Mouse (Mus musculus) neural tube, embryonic 14.5 days (tissue): ENCODE data around the gene Ebf1. TPM values are rescaled to one million over a fixed set of nuclear protein-coding genes. Genes with fewer than 3 reads are reported as not detected.

Source experiments
- ATAC-seq: fragments of 200-750 bp; cut with Nextera tagmentation; 2 replicates; pipeline ENCODE4 v1.8.0; 2017; ENCODE audit warnings: low read depth, mild to moderate bottlenecking, moderate TSS enrichment, moderate library complexity
- H3K27ac ChIP-seq: fragments of 300-500 bp; sonication (generic); 2 replicates; pipeline ENCODE4 v1.5.1; 2014; ENCODE audit warnings: low read depth, mild to moderate bottlenecking, control low read depth, low read length, moderate library complexity, mixed read lengths
- H3K27me3 ChIP-seq: fragments of 300-500 bp; sonication (generic); 2 replicates; pipeline ENCODE4 v1.6.1; 2014; ENCODE audit warnings: low read length; ENCODE audit not compliant: control insufficient read depth, insufficient read depth
- H3K36me3 ChIP-seq: fragments of 300-500 bp; sonication (generic); 2 replicates; pipeline ENCODE4 v1.6.1; 2014; ENCODE audit warnings: low read length, mixed read lengths; ENCODE audit not compliant: control insufficient read depth, insufficient read depth
- H3K4me1 ChIP-seq: fragments of 300-500 bp; sonication (generic); 2 replicates; pipeline ENCODE4 v1.6.1; 2014; ENCODE audit warnings: low read length; ENCODE audit not compliant: control insufficient read depth, insufficient read depth
- H3K4me2 ChIP-seq: fragments of 300-500 bp; sonication (generic); 2 replicates; pipeline ENCODE4 v1.6.1; 2014; ENCODE audit warnings: mild to moderate bottlenecking, low read depth, low read length, control low read depth
- H3K4me3 ChIP-seq: fragments of 300-500 bp; sonication (generic); 2 replicates; pipeline ENCODE4 v1.5.1; 2014; ENCODE audit warnings: low read depth, low read length, control low read depth, mixed read lengths
- H3K9ac ChIP-seq: fragments of 300-500 bp; sonication (generic); replicated peaks from 2 replicates; pipeline ENCODE4 v1.6.1; 2014; ENCODE audit warnings: low read depth, mild to moderate bottlenecking, control low read depth, low read length, mixed read lengths
- H3K9me3 ChIP-seq: fragments of 300-500 bp; sonication (generic); 2 replicates; pipeline ENCODE4 v1.6.1; 2016; ENCODE audit warnings: low read length; ENCODE audit not compliant: control insufficient read depth
- WGBS: fragments of 180-500 bp; shearing (Covaris S2); extraction: QIAGEN DNeasy Blood & Tissue Kit; methylation state at CpG from one replicate; pipeline ENCODE4 v1.1.7; 2014; 5-methylcytosine and 5-hydroxymethylcytosine counted together
- polyA plus RNA-seq: library from polyadenylated mRNA; unstranded; fragments of >200 nt; fragmentation: Nextera tagmentation; extraction: Ambion mirVana; gene quantifications from 2 replicates; pipeline ENCODE4 v1.2.1, GENCODE M21; 2014

The Ebf1 gene
- polyA plus RNA-seq, 1 experiment from 2014 or later: 226 TPM

DNA sequence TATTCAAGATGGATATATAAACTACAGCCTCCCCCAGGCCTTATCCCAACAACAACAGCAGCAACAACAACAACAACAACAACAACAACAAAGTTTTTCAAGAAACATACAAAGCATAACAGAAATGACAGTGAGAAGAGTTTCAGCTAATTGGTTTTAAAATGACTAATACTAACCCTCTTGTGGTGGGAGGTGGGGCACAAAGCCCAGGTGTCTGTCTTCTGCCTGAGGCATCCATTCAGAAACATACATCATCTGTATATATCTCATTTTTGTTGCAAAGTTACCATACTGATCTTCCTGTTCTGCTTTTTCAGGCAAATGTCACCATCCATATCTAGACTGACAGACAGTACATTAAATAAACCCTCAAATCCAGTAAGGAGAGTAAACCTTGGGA is 282.4 kb downstream of the Ebf1 start:
- H3K9ac ChIP-seq: no peak overlapping the region
- H3K4me2 ChIP-seq: no peak overlapping the region
- no peak for ATAC-seq
- no peaks in the 10 kb centered on the region for H3K27me3 ChIP-seq
- H3K4me1 ChIP-seq: peaks cover 33% of the 10 kb centered on the region
- H3K36me3 ChIP-seq: no peaks in the 10 kb centered on the region
- H3K27ac ChIP-seq: peak overlapping the region; percentile 7; the same call in 1 of the 2 replicates
- H3K4me3 ChIP-seq: no peak overlapping the region
- no peaks in the 10 kb centered on the region for H3K9me3 ChIP-seq

DNA sequence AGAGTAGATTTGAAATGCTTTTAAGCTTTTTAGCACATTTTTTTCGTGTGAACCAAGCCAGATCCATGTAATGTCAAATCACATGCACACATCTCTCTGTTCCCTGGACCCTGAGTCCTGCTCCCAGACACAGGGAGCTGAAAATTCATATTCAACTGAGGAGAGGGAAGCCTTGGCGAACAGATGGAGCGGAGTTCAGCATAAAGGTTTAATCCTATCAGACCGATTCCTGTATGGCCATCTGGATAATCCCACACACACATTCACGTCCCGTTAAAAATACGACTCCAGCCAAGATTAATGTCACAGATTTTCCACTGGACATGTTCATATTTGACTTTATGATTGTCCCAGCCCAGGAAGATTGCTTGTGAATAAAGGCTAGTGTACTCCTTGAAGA is 282.8 kb downstream of the Ebf1 start:
- ATAC-seq: no peak
- H3K4me2 ChIP-seq: no peak overlapping the region
- no peaks in the 10 kb centered on the region for H3K9me3 ChIP-seq
- H3K36me3 ChIP-seq: no peaks in the 10 kb centered on the region
- no peak overlapping the region for H3K9ac ChIP-seq
- no peak overlapping the region for H3K4me3 ChIP-seq
- H3K27me3 ChIP-seq: no peaks in the 10 kb centered on the region
- 30% methylated on average over 7 of the region's 7 CpGs for WGBS
- peak overlapping the region; percentile 7; the same call in 1 of the 2 replicates for H3K27ac ChIP-seq
- H3K4me1 ChIP-seq: peaks cover 33% of the 10 kb centered on the region

DNA sequence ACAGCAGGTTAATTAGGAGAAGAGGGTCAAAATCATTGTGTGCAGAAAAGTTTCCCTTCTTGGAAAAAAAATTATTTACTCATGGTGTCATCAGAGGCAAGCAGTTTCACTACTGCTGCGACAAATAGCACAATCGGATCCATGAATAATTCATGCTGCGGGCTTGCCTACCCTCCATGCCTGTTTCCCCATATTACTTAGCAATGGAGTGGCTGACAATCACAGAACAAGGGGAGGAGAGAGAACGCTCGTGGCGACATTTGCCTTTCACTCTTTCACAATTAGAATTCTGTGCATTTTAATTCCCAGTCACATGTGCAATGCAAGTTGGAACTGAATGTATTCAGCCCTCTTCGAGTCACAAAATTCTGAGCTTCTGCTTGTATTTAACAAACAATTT is 283.4 kb downstream of the Ebf1 start:
- H3K27me3 ChIP-seq: no peaks in the 10 kb centered on the region
- no peaks in the 10 kb centered on the region for H3K9me3 ChIP-seq
- WGBS: 26% methylated on average over 7 of the region's 7 CpGs
- no peaks in the 10 kb centered on the region for H3K36me3 ChIP-seq
- peaks cover 33% of the 10 kb centered on the region for H3K4me1 ChIP-seq
- no peak overlapping the region for H3K9ac ChIP-seq
- no peak overlapping the region for H3K4me3 ChIP-seq
- H3K4me2 ChIP-seq: no peak overlapping the region
- H3K27ac ChIP-seq: peak overlapping the region; percentile 7; the same call in 1 of the 2 replicates
- ATAC-seq: peak; percentile 65; the same call in 1 of the 2 replicates

DNA sequence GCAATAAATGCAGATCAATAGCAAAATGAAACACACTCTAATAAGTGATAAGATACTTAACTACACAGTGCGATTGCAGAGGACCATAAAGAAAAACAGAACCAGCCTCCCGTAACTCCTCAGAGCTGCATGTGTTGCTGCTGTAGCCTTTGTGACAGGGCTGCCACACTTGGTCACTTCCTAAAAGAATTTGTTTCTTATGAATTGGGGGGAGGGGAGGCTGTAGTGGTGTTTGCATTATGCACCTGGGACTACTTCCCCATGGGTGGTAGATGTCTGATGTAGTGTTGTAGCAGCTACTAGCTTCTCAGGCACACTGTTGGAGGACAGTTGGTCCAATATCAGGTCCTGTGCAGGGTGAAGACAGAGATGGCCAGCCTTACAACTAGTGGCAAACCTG is 284.6 kb downstream of the Ebf1 start:
- WGBS: 64% methylated on average over 2 of the region's 2 CpGs
- no peaks in the 10 kb centered on the region for H3K9me3 ChIP-seq
- no peak for ATAC-seq
- no peaks in the 10 kb centered on the region for H3K27me3 ChIP-seq
- H3K27ac ChIP-seq: no peak overlapping the region
- H3K9ac ChIP-seq: no peak overlapping the region
- no peaks in the 10 kb centered on the region for H3K36me3 ChIP-seq
- no peak overlapping the region for H3K4me3 ChIP-seq
- peaks cover 30% of the 10 kb centered on the region for H3K4me1 ChIP-seq
- H3K4me2 ChIP-seq: no peak overlapping the region

DNA sequence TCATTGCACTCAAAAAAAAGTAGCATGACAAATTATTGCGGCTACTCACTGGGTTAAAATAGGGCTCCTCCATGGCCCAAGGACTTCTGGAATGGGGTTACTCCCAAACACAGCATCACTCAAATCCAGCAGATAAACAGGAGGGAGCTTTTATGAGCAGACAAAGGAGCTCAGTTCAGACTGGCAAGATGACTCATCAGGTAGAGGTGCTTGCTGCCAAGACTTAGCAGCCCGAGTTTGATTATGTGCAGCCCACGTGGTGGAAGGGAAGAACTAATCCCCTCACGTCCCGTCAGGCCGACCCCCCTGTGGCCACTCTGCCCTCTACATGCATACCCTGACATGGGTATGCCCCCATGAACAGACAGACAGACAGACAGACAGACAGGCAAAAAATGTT is 285.0 kb downstream of the Ebf1 start:
- H3K36me3 ChIP-seq: no peaks in the 10 kb centered on the region
- peaks cover 30% of the 10 kb centered on the region for H3K4me1 ChIP-seq
- H3K27ac ChIP-seq: no peak overlapping the region
- no peak overlapping the region for H3K4me2 ChIP-seq
- H3K27me3 ChIP-seq: no peaks in the 10 kb centered on the region
- H3K4me3 ChIP-seq: no peak overlapping the region
- no peak overlapping the region for H3K9ac ChIP-seq
- H3K9me3 ChIP-seq: no peaks in the 10 kb centered on the region
- WGBS: 68% methylated on average over 6 of the region's 6 CpGs
- ATAC-seq: no peak

DNA sequence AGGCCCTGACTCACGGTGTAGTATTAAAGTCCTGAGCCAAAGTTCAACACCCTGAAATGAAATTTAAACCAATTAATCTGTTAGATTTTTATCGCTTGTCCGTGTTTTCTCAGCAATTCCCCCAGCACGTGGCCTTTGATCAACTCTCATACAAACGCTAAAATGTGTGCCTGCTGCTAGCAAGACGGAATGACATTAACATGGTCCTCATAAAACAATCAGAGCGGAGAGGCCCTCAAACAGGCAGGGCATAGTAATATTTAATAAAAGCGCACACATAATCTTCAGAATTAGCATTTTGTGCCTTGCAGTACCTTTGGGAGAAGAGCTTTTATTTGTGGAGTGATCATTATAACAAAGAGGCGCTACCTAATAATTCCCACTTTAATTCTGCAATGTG is 287.0 kb downstream of the Ebf1 start:
- Histone ChIP-seq H3K27me3 (no peaks in the 10 kb centered on the region), H3K27ac (peak overlapping the region; percentile 78; the same call in 1 of the 2 replicates), H3K9me3 (no peaks in the 10 kb centered on the region), H3K4me1 (peaks cover 30% of the 10 kb centered on the region), H3K4me3 (no peak overlapping the region), H3K4me2 (no peak overlapping the region), H3K36me3 (no peaks in the 10 kb centered on the region), H3K9ac (no peak overlapping the region)
- peak; percentile 43; the same call in 1 of the 2 replicates for ATAC-seq
- WGBS: 24% methylated on average over 9 of the region's 9 CpGs

DNA sequence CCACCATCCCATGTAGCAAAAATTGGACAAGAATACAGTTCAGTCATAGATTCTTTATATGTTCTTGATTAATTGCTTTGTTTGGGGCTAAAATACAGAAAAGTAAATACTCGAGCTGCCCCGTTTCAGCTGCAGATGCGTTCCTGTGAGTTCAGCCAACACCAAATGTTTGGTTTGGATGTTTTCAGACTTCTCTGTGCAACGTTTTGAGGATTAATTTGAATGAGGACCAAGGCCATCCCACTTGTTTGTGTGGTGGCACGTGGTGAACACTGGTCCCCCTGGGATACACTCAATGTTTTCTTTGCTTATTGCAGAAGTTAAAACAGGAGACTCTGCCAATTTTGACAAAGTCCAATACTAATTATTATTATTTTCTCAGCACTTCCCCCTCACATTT is 289.3 kb downstream of the Ebf1 start:
- Histone ChIP-seq H3K4me1 (peaks cover 16% of the 10 kb centered on the region), H3K36me3 (no peaks in the 10 kb centered on the region), H3K4me2 (no peak overlapping the region), H3K9ac (no peak overlapping the region), H3K9me3 (no peaks in the 10 kb centered on the region), H3K27me3 (no peaks in the 10 kb centered on the region), H3K27ac (no peak overlapping the region), H3K4me3 (no peak overlapping the region)
- no peak for ATAC-seq
- WGBS: 64% methylated on average over 5 of the region's 5 CpGs

DNA sequence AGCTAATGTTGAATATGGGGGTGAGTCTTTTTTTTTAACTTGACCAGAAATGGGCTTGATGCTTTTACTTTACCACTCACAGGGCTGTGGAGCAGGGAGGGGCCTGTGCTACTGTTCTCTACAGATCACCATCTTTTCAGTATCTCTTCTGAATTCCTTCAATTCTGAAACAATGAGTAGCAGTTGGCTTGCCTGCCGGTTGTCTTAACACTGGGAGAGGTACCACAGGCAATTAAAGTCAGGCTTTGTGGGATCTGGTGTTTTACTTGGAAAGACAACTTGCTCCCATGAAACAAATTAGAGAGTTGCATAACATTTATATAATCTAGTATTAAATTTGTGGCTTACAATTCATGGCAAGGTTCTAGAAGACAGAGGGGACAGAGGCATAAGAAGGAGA is 294.6 kb downstream of the Ebf1 start:
- Histone ChIP-seq H3K36me3 (no peaks in the 10 kb centered on the region), H3K9me3 (no peaks in the 10 kb centered on the region), H3K4me2 (no peak overlapping the region), H3K9ac (no peak overlapping the region), H3K27ac (no peak overlapping the region), H3K4me3 (no peak overlapping the region), H3K27me3 (no peaks in the 10 kb centered on the region), H3K4me1 (no peaks in the 10 kb centered on the region)
- 14% methylated on average over 1 of the region's 1 CpGs for WGBS
- ATAC-seq: no peak

DNA sequence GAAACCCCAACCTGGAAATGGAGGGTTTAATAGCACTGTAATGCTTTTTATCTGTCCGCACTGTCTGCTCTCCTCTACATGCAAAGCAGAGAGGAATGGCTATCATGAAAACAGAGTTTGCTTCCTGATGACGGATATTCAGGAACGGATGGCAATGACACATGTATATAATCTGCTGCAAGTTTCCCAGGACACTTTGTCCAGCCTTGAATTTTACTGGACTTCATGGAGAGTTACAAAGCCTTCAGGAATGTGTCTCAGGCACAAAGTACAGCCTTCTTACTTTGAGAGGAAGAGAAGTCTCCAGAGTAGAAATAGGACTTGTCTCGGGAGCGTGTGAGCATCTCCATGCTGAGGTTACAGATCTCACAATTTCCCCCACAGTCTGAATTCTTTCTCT is 296.7 kb downstream of the Ebf1 start:
- no peaks in the 10 kb centered on the region for H3K27me3 ChIP-seq
- no peaks in the 10 kb centered on the region for H3K4me1 ChIP-seq
- no peak overlapping the region for H3K4me2 ChIP-seq
- no peak for ATAC-seq
- H3K4me3 ChIP-seq: no peak overlapping the region
- no peaks in the 10 kb centered on the region for H3K9me3 ChIP-seq
- H3K9ac ChIP-seq: no peak overlapping the region
- no peak overlapping the region for H3K27ac ChIP-seq
- no peaks in the 10 kb centered on the region for H3K36me3 ChIP-seq
- 80% methylated on average over 5 of the region's 5 CpGs for WGBS

DNA sequence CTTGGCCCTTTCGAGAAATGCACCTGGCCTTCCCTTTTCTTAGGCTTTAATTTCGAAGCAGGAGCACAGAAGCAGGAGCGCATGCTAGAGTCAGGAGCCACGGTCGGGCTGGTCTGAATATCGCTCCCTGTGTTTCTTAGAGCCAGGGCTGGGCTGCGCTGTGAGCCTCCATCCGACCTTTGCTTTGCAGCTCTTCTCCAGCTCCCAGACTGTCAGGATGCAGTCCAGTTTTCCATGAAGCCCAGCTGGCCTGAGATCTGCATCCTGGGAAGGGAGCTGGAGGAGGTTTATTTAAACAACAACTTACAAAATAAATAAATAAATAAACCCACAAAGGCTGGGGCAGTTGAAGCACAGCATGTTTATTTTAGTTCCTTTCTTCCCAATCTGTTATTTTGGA is 299.9 kb downstream of the Ebf1 start:
- H3K27me3 ChIP-seq: no peaks in the 10 kb centered on the region
- no peak overlapping the region for H3K4me3 ChIP-seq
- no peak overlapping the region for H3K4me2 ChIP-seq
- no peak for ATAC-seq
- WGBS: 70% methylated on average over 8 of the region's 8 CpGs
- no peaks in the 10 kb centered on the region for H3K36me3 ChIP-seq
- no peak overlapping the region for H3K9ac ChIP-seq
- no peaks in the 10 kb centered on the region for H3K9me3 ChIP-seq
- no peaks in the 10 kb centered on the region for H3K4me1 ChIP-seq
- H3K27ac ChIP-seq: no peak overlapping the region
